Mouse (Mus musculus) T-cell, adult 2 months (primary cell): ENCODE measurements around the gene Faf1.

ENCODE experiments used
- DNase-seq: peaks from one replicate; pipeline ENCODE4 v3.0.0; 2022; ENCODE audit warnings: low spot score

Faf1 gene

GRCm38 (mm10) chr4:109930445-109930844, 254.1 kb downstream of the Faf1 start:
- DNase-seq, result no peak

DNA sequence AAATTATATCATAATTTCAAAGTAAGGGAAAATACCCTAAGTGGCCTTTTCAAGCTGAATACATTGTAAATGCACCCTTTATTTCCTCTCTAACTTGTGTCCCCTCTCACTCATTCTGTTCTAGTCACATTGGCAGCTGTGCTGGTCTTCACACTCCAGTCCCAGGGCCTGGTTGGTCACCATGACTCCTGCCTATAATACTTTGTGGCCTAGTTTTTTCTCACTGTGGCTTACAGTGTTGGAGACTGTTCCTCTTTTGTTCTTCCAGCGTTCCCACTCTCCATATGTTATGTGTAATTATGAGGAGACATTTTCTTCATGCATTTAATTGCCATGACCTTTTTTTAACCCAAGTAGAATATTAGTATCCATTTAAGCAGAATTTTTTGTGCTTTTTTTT, 254.5 kb downstream of the Faf1 start:
- no peak for DNase-seq

DNA sequence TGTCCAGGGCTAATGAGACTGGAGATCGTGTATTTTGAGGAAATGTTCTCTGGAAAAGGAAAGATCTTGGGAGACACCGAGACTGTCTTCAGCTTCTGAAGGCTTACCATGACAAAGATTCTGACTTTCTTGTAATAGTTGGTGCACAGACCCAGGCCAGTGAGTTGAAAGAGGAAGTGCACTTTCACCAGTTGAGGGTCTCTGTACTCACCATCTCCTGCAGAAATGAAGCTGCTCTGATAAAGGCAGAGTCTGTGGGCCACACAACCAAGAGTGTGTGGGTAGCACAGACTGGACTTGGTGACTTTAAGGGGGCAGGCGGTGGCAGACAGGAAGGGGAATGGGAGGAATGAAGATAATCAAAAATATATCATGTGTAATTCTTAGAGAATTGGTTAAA, 260.2 kb downstream of the Faf1 start:
- no peak for DNase-seq

GRCm38 (mm10) chr4:109939291-109939690, 262.9 kb downstream of the Faf1 start:
- DNase-seq, result no peak

DNA sequence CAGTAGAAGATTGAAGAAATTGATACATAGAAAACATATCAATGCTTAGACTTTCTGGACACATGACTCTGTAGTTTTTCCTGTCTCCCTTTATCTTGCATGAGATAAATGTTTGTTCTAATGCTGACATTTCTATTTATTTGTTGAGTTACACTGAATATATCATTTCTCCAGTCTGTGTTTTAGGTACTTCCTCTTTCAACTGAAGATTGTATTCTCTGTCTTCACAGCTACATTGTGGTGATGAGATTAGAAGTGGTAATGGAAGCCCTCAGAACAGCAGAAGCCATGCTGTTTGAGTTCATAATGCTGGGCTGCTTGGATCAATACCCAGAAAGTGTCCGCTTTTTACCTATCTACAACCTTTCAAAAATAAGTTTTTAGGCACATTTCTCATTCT, 269.2 kb downstream of the Faf1 start:
- no peak for DNase-seq

DNA sequence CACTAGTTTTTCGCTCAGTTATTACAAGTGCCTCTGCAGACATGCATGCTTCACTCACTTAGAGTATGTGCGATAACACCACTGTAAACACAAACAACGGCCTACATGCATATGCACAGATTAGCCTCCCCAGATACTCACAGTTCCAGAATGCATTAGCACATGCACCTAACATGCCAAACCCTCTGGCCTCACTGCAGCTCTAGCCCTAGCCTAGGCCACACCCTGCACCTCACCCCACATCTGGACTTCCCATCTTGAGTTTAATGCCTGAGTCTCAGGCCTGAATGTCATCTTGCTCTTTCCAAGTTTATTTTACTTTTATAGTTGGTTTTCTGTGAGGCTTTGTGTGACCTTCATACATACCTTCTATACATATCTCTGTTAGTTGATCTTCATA, 272.9 kb downstream of the Faf1 start:
- DNase-seq, result no peak

DNA sequence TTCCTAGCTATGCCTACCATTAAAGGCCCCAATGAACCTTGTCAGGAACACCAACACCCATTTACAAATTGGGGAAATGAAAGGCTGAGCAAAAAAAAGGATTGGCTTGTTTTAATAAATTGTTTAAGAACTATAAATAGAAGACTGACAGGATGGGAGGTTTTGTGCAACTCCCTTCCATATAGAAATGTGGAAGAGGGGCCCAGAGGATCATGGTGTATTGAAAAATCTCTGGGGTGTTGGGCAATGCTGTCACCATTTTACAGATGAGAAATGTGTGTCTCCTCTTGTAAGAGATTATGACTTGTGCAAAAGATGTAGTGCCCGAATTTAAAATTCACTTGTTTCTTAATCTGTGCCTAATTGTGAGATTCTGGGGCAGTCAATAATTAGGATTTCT, 277.1 kb downstream of the Faf1 start:
- no peak for DNase-seq

GRCm38 (mm10) chr4:109960201-109960935, 284.0 kb downstream of the Faf1 start:
- DNase-seq, result no peak

DNA sequence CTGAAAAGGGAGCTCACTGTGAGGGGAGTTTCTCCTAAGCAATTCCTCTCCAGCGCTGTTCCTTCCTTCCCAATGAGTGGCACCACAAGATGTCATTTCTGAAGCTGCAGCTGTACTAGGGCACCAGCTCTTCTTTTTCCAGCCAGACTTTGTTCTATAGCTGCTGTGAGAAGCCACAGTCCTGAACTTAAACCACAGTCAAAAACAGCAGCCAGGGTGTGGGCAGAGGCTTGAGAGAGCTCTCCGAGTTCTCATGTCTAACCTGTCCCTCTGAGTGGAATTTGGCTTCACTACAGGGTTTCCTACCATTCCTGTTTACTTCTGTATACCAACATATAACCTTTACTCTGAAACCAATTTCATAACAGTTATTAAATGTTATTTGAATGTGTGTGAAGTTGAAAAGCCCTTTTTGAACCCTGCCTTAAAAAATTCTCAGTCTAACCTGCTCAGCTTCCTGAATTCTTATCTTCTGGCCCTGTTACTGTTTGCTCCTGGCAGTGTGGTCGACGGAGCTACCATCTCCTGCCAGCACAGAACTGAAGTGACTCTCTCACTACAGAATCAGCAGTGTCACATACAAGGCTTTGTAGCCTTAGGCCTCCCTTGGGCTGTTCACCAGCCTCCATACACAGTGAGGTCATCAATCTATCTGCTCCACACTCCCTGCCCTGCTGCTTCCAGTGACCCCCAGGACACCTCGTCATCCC, 287.3 kb downstream of the Faf1 start:
- no peak for DNase-seq

DNA sequence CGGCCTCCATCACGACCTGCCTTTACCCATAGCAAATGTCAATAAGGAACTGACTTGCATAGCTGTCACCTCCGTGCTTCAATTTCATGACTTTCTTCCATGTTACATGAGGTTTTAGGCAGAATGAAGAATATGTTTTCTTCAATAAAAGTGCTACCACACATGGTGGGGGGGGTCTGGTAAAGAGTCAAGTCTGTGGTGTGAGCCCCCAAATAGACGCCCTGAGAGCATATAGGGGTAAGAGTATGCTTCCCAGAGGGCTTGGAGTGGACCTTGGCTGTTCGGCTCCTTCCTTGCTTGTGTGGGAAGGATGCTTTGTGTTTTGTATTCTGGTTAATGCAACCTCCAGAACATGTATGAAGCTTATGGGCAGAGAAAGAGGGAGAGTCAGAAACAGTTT, 293.2 kb downstream of the Faf1 start:
- no peak for DNase-seq

GRCm38 (mm10) chr4:109973991-109974654, 297.7 kb downstream of the Faf1 start:
- no peak for DNase-seq

- DNase-seq, result no peak
Observed at GRCm38 (mm10) chr4:109974655-109975380, 298.4 kb downstream of the Faf1 start.

GRCm38 (mm10) chr4:109975381-109976240, 299.2 kb downstream of the Faf1 start:
- no peak for DNase-seq

GRCm38 (mm10) chr4:109976273-109977147, 300.1 kb downstream of the Faf1 start:
- no peak for DNase-seq

GRCm38 (mm10) chr4:109977148-109978067, 301.0 kb downstream of the Faf1 start, which contains the start of gene Dmrta2:
Gene Dmrta2 (plus strand): TSS chr4:109978053.
- no peak for DNase-seq

GRCm38 (mm10) chr4:109978068-109978857, 301.9 kb downstream of the Faf1 start:
- no peak for DNase-seq

- no peak for DNase-seq
Observed at GRCm38 (mm10) chr4:109978858-109979340, 302.5 kb downstream of the Faf1 start.
